Mouse (Mus musculus): ENCODE data around the gene E2f2. TPM values are rescaled to one million over a fixed set of nuclear protein-coding genes. Genes with fewer than 3 reads are reported as not detected.

Gene E2f2
- polyA plus RNA-seq, 1 experiment from 2014 or later, result 16.1 TPM

DNA sequence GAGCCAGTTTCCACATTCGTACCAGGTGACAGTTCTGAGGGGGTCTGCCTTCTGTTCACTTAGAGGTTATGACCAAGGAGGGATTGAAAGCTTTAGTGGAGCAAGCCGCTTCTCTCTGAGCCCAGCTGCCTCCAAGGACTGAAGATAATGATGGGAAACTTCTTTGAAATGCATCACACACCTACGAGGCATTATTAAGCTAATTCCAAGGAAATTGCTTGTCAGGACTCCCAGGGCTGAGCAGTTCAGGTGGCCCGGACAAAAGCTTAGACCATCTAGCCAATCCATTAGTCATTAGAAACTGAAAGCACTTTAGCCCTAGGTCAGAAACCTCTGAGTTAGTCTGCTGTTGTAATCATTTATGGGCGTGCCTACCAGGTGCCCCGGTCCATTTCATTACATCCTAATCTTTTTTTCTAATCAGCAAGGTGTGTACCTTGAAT, 25.5 kb upstream of the E2f2 start:
- WGBS, result 19% methylated on average over 6 of the region's 6 CpGs
- peak overlapping the region; percentile 99 for H3K27ac ChIP-seq
- H3K9me3 ChIP-seq, result no peaks in the 10 kb centered on the region
- H3K4me2 ChIP-seq, result peak overlapping the region; percentile 61
- peak overlapping the region; percentile 92 for H3K4me3 ChIP-seq
- H3K27me3 ChIP-seq, result no peaks in the 10 kb centered on the region
- peak overlapping the region; percentile 31 for H3K9ac ChIP-seq
- H3K4me1 ChIP-seq, result peaks cover 51% of the 10 kb centered on the region
- H3K36me3 ChIP-seq, result no peaks in the 10 kb centered on the region
- no peak for ATAC-seq (ENCODE audit: borderline replicate concordance, extremely low read depth, low FRiP score, low TSS enrichment)

DNA sequence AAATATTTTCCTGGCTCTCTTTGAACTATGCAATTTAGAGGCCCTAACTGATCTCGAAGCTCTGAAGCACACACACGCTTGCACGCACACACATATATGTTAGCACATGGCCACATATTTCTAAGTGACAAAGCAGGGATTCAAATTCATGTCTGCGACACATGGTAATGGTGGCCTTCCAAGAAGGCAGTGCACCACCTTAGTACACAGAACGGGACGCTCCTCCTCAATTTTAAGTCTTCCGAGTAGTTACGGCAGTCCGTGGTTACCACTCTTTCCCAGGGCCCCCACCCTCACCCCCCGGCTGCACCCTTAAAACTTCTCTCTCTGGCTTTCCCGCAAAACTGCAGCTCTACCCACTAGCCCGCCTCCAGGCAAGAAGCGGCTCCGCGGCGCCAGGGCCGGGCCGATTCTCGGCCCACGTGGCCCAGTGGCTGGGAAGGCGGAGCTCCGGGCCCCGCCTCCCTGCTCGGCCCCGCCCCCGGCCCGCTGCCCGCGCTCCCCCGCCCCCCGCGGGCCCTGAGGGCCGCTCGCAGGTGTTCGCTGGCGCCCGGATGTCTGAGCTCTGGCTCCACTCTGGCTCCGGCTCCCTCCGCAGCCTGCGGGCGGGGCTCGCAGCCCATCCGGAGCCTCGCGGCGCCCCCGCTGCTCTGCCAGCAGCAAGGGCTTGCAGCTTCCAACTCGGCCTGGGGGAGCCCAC, 24.6 kb upstream of the E2f2 start:
- peak overlapping the region; percentile 34; the same call in 1 of the 2 replicates for H3K9ac ChIP-seq
- H3K4me3 ChIP-seq, result peak overlapping the region; percentile 33
- no peaks in the 10 kb centered on the region for H3K9me3 ChIP-seq
- no peaks in the 10 kb centered on the region for H3K36me3 ChIP-seq
- WGBS, result under 1% methylated on average over 43 of the region's 48 CpGs
- no peaks in the 10 kb centered on the region for H3K27me3 ChIP-seq
- ATAC-seq (ENCODE audit: borderline replicate concordance, extremely low read depth, low FRiP score, low TSS enrichment), result peak; percentile 66
- peak overlapping the region; percentile 99 for H3K27ac ChIP-seq
- H3K4me2 ChIP-seq, result peak overlapping the region; percentile 61
- peaks cover 45% of the 10 kb centered on the region for H3K4me1 ChIP-seq

DNA sequence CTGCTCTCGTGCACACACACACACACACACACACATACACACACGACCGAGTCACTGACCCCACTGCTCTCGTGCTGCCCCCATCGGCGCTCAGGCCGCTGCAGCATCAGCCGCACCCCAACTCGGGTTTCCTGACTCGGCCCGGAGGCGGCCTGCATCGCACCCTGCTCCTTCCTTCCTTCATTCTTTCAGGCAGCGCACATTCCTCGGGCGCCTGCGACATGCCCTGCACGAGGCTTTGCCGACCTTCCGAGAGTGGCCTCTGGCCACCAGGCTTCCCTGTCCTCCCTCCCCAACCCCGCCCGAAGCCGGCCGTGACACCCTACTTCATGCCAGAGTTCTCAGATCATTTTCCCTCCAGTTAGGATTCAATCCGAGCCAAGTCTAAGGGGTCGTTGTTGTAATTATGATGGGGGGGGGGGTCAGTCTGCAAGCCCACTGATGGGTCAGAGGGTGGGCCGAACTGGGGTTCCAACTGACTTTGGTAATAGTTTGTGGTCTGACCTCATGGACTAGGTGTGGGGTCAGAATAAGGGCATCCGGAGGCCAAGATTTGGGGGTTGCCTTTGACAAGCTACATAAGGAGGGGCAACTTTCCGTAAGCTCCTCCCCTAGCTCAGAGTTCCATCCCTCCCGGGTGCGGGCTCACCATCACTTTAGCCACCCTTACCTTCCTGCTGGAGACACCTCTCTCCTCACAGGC, 23.7 kb upstream of the E2f2 start:
- peak; percentile 10; the same call in 1 of the 2 replicates for ATAC-seq (ENCODE audit: borderline replicate concordance, extremely low read depth, low FRiP score, low TSS enrichment)
- H3K4me1 ChIP-seq, result peaks cover 41% of the 10 kb centered on the region
- peak overlapping the region; percentile 99 for H3K27ac ChIP-seq
- no peaks in the 10 kb centered on the region for H3K27me3 ChIP-seq
- H3K4me3 ChIP-seq, result peak overlapping the region; percentile 33
- no peaks in the 10 kb centered on the region for H3K36me3 ChIP-seq
- H3K9me3 ChIP-seq, result no peaks in the 10 kb centered on the region
- H3K4me2 ChIP-seq, result peak overlapping the region; percentile 61
- WGBS, result 4% methylated on average over 30 of the region's 31 CpGs
- H3K9ac ChIP-seq, result peak overlapping the region; percentile 31

DNA sequence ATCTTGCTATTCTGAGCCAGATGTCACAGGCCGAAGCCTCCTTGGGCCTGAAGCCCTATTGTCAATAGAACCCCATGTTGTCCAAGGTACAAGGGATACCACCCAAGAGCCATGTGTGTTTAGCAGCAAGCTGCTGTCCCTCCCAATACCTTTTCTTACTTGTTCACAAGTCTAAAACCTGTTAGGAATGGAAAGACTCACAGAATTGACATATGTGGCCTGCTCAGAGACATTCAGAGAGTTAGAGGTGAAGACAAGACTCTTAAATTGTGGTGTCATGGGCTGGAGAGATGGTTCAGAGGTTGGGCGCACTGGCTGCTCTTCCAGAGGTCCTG, 23.2 kb upstream of the E2f2 start:
- ATAC-seq (ENCODE audit: borderline replicate concordance, extremely low read depth, low FRiP score, low TSS enrichment), result no peak
- Histone ChIP-seq H3K9me3 (no peaks in the 10 kb centered on the region), H3K27ac (peak overlapping the region; percentile 99), H3K9ac (no peak overlapping the region), H3K4me1 (peaks cover 41% of the 10 kb centered on the region), H3K27me3 (no peaks in the 10 kb centered on the region), H3K36me3 (no peaks in the 10 kb centered on the region), H3K4me3 (no peak overlapping the region), H3K4me2 (no peak overlapping the region)
- 69% methylated on average over 2 of the region's 2 CpGs for WGBS

DNA sequence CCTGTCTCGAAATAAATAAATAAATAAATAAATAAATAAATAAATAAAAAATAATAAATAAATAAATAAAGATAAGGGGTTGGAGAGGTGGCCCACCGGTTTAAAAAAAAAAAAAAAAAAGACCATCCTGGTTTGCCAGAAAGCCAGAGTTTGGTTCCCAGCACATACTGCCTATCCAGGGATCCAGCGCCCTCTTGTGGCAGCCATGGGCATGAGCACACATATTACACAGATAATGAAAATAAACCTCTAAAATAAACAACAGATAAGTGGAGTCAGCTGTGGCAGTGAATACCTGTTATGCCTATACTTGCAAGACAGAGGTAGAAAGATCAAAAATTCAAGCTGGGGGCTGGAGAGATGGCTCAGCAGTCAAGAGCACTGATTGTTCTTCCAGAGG, 22.5 kb upstream of the E2f2 start:
- no peak overlapping the region for H3K4me3 ChIP-seq

DNA sequence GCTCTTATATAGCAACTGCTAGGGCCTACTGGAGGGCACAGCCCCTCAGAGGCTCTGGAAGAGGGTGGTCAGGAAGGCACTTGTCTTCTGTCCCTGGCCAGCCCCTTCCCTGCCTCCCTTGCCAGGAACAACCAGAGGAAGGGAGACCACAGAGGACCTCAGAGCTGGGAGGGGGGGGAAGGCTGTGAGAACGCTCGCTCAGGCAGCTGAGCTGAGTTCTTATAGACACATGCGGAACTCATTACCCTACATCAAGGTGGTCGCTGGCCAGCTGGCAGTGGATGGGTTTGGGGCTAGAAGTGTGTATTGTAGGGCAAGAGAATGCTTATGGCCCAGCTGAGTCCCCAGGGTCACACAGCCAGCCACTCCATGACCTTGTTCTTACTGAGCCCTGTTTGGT, 21.6 kb upstream of the E2f2 start:
- H3K4me3 ChIP-seq, result no peak overlapping the region
- H3K36me3 ChIP-seq, result no peaks in the 10 kb centered on the region
- peaks cover 38% of the 10 kb centered on the region for H3K4me1 ChIP-seq
- H3K27ac ChIP-seq, result no peak overlapping the region
- H3K4me2 ChIP-seq, result no peak overlapping the region
- WGBS, result 58% methylated on average over 4 of the region's 4 CpGs
- H3K27me3 ChIP-seq, result no peaks in the 10 kb centered on the region
- H3K9ac ChIP-seq, result no peak overlapping the region
- no peaks in the 10 kb centered on the region for H3K9me3 ChIP-seq
- no peak for ATAC-seq (ENCODE audit: borderline replicate concordance, extremely low read depth, low FRiP score, low TSS enrichment)

More for the DNA sequence above, 22.5 kb upstream of the E2f2 start:
- Histone ChIP-seq H3K9me3 (no peaks in the 10 kb centered on the region), H3K4me2 (no peak overlapping the region), H3K36me3 (no peaks in the 10 kb centered on the region), H3K27me3 (no peaks in the 10 kb centered on the region), H3K4me1 (peaks cover 41% of the 10 kb centered on the region), H3K27ac (no peak overlapping the region), H3K9ac (no peak overlapping the region)
- no peak for ATAC-seq (ENCODE audit: borderline replicate concordance, extremely low read depth, low FRiP score, low TSS enrichment)
- 34% methylated on average over 3 of the region's 3 CpGs for WGBS

DNA sequence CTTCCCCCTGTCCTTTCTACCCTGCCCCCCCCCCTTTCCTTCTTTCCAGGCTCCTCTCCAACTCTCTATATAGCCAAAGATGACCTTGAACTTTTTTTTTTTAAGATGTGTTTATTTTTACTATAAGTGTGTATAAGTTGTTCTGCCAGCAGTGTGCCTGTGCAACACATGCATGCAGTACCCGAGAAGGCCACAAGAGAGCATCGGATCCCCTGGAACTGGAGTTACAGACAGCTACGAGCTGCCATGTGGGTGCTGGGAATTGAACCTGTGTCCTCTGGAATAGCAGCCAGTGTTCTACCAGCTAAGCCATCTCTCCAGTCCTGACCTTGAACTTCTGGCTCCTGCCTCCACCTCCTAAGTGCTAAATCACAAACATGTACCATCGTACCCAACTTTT, 19.4 kb upstream of the E2f2 start:
- Histone ChIP-seq H3K9me3 (no peaks in the 10 kb centered on the region), H3K4me2 (no peak overlapping the region), H3K4me3 (no peak overlapping the region), H3K36me3 (no peaks in the 10 kb centered on the region), H3K4me1 (peaks cover 18% of the 10 kb centered on the region), H3K27me3 (no peaks in the 10 kb centered on the region), H3K27ac (no peak overlapping the region), H3K9ac (no peak overlapping the region)
- ATAC-seq (ENCODE audit: borderline replicate concordance, extremely low read depth, low FRiP score, low TSS enrichment), result no peak
- 78% methylated on average over 4 of the region's 4 CpGs for WGBS

DNA sequence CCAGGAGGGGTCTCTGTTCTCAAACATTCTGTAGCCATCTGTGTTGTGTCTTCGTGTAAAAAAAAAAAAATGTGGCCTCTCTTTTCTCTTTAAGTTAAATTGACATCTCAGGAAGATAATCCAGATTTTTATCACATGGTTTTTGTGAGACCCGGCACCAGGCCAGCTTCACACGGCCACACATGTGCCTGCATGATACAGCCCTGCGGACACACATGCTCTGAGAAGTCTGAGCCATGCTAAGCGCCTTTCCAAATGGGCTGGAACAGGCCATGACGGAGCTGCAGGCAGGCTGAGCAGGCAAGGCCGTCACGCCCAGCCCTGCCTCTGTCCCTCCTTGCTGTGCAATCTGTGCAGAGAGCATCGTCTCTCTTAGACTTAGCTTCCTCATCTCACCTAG, 17.7 kb upstream of the E2f2 start:
- no peak overlapping the region for H3K4me2 ChIP-seq
- H3K9ac ChIP-seq, result no peak overlapping the region
- no peaks in the 10 kb centered on the region for H3K9me3 ChIP-seq
- no peaks in the 10 kb centered on the region for H3K27me3 ChIP-seq
- H3K36me3 ChIP-seq, result no peaks in the 10 kb centered on the region
- no peak overlapping the region for H3K27ac ChIP-seq
- no peak overlapping the region for H3K4me3 ChIP-seq
- ATAC-seq (ENCODE audit: borderline replicate concordance, extremely low read depth, low FRiP score, low TSS enrichment), result no peak
- peaks cover 9% of the 10 kb centered on the region; the same call in 1 of the 2 replicates for H3K4me1 ChIP-seq
- WGBS, result 59% methylated on average over 9 of the region's 9 CpGs

DNA sequence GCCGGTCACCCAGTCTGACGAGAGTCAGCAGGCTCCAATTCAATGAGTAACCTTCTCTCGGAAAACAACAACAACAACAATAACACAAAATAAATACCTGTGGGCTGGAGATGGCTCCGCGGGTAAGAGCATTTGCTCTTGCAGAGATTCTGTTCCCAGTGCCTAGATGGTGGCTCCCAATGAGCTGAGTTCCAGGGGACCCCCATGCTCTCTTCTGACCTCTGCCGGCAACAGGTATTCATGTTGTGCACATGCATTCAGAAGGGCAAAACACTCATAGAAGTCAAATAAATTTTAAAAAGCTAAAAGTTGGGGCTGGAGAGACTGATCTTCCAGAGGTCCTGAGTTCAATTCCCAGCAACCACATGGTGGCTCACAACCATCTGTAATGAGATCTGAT, 13.7 kb upstream of the E2f2 start:
- Histone ChIP-seq H3K27me3 (no peaks in the 10 kb centered on the region), H3K9me3 (no peaks in the 10 kb centered on the region), H3K36me3 (no peaks in the 10 kb centered on the region), H3K27ac (no peak overlapping the region), H3K4me3 (no peak overlapping the region), H3K9ac (no peak overlapping the region), H3K4me2 (no peak overlapping the region), H3K4me1 (no peaks in the 10 kb centered on the region)
- WGBS, result 81% methylated on average over 6 of the region's 6 CpGs
- no peak for ATAC-seq (ENCODE audit: borderline replicate concordance, extremely low read depth, low FRiP score, low TSS enrichment)

DNA sequence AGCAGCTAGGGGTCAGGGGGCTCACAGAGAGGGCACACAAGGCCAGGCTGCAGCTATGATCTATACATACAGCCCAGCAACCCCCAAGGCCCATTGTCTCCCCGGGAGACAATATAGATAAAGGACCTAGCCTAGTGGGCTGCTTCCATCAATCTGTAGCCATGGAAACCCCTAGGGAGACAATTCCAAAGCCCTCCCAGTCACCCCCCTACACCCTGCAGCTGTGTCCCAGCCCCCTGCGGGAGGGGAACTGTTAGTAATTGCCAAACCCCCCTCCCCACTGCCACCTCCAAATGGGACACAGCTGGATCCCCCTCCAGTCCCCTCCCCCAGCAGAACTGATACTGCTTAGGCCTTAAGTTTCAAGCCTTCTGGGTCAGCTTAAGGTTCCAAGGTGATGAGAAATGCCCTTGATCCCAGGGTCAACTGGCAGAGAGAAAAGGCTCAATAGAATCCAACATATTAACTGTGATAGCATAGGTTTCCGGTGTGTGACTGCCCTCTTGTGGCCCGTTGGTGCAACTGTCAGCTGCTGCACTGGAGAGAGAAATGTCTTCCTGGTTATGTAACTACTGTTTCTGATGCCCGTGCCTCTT, 12.3 kb upstream of the E2f2 start:
- no peak overlapping the region for H3K27ac ChIP-seq
- peaks cover 3% of the 10 kb centered on the region; the same call in 1 of the 2 replicates for H3K4me1 ChIP-seq
- ATAC-seq (ENCODE audit: borderline replicate concordance, extremely low read depth, low FRiP score, low TSS enrichment), result peak; percentile 28; the same call in 1 of the 2 replicates
- no peak overlapping the region for H3K4me2 ChIP-seq
- H3K27me3 ChIP-seq, result no peaks in the 10 kb centered on the region
- no peak overlapping the region for H3K4me3 ChIP-seq
- 13% methylated on average over 5 of the region's 5 CpGs for WGBS
- no peaks in the 10 kb centered on the region for H3K36me3 ChIP-seq
- no peaks in the 10 kb centered on the region for H3K9me3 ChIP-seq
- H3K9ac ChIP-seq, result no peak overlapping the region

DNA sequence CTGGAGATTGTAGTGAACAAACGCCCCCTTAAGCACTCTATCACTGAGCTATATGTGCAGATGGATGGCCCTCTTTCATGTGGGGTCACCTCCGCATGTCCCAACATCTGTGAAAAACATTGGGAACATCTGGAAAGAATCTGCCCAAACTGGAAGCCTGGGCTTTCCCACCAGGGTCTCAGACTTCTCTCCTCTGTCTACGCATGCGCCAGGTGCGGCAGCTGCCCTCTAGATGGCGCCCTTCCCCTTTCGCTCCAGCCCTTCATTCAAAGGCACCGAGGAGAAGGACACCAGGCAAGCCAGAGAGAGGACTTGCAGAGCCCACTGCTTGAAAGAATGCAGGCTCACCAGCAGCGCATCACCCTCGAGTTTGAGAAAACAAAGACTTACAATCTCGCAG, 8.7 kb upstream of the E2f2 start:
- no peak overlapping the region for H3K27ac ChIP-seq
- peak overlapping the region; percentile 30; the same call in 1 of the 2 replicates for H3K4me2 ChIP-seq
- no peak overlapping the region for H3K9ac ChIP-seq
- H3K27me3 ChIP-seq, result no peaks in the 10 kb centered on the region
- no peak overlapping the region for H3K4me3 ChIP-seq
- WGBS, result 1% methylated on average over 11 of the region's 11 CpGs
- H3K36me3 ChIP-seq, result no peaks in the 10 kb centered on the region
- H3K4me1 ChIP-seq, result peaks cover 3% of the 10 kb centered on the region; the same call in 1 of the 2 replicates
- H3K9me3 ChIP-seq, result no peaks in the 10 kb centered on the region
- ATAC-seq (ENCODE audit: borderline replicate concordance, extremely low read depth, low FRiP score, low TSS enrichment), result peak; percentile 65; the same call in 1 of the 2 replicates

DNA sequence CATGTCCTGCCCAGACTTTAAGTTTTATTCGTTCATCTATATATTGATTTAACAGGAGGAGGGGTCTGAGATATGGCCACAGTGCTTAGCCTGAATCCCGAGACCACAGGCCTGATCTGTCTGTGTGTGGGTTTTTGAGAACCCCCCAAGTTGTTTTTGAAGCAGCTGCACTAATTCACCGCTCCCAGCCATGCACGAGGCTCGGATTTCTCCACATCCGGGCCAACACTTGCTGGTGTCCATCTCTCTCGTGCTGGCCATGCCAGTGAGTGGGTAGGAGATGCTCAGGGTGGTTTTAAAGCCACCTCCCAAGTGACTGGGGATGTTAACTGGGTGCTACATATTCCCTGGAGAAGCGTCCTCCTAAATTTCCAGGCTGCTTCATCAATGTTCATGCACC, 7.2 kb upstream of the E2f2 start:
- ATAC-seq (ENCODE audit: borderline replicate concordance, extremely low read depth, low FRiP score, low TSS enrichment), result no peak
- H3K9me3 ChIP-seq, result no peaks in the 10 kb centered on the region
- no peaks in the 10 kb centered on the region for H3K27me3 ChIP-seq
- H3K4me1 ChIP-seq, result peaks cover 3% of the 10 kb centered on the region; the same call in 1 of the 2 replicates
- H3K4me2 ChIP-seq, result no peak overlapping the region
- H3K36me3 ChIP-seq, result no peaks in the 10 kb centered on the region
- no peak overlapping the region for H3K4me3 ChIP-seq
- 75% methylated on average over 8 of the region's 8 CpGs for WGBS
- H3K27ac ChIP-seq, result no peak overlapping the region
- H3K9ac ChIP-seq, result no peak overlapping the region
